Mouse (Mus musculus): ENCODE data around the gene Mrps27. TPM values are rescaled to one million over a fixed set of nuclear protein-coding genes. Genes with fewer than 3 reads are reported as not detected.

Gene Mrps27
- polyA plus RNA-seq, 1 experiment from 2014 or later: 48.1 TPM

DNA sequence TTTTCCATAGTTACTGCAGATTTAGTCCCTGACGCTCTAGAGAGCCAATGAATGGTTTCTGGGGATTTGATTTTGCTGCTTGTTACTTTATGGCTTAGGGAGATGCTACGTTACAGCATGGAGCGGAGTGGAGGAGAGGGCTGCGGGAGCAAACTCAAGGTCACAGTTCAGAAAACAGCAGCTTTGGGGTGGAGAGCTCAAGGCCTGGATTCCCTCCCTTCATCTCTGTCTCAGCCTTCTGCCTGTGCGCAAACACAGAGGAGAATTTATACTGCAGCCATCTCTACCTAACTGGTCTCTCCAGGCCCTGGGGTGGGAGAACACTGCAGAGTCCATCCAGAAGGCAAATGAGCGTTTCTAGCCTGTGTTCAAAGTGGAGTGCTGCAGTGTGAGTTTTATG, 10.5 kb downstream of the Mrps27 start:
- Histone ChIP-seq H3K27ac (replicated peaks; ENCODE audit: low read depth, low read length) (no peak overlapping the region), H3K4me1 (ENCODE audit: control insufficient read depth, insufficient read depth, low read length) (peaks cover 3% of the 10 kb centered on the region; the same call in 1 of the 2 replicates), H3K4me3 (ENCODE audit: low read depth, low read length) (no peak overlapping the region), H3K9ac (ENCODE audit: low read depth, low read length) (no peak overlapping the region), H3K4me2 (ENCODE audit: low read depth, low read length) (no peak overlapping the region), H3K9me3 (ENCODE audit: control insufficient read depth, low read length) (no peaks in the 10 kb centered on the region), H3K27me3 (replicated peaks; ENCODE audit: control insufficient read depth, insufficient read depth, low read length) (no peaks in the 10 kb centered on the region), H3K36me3 (ENCODE audit: control insufficient read depth, insufficient read depth, low read length) (peaks cover 17% of the 10 kb centered on the region)
- ATAC-seq (ENCODE audit: low read depth) (no peak), DNase-seq (ENCODE audit: low spot score) (no peak)
- 96% methylated on average over 6 of the region's 6 CpGs for WGBS

DNA sequence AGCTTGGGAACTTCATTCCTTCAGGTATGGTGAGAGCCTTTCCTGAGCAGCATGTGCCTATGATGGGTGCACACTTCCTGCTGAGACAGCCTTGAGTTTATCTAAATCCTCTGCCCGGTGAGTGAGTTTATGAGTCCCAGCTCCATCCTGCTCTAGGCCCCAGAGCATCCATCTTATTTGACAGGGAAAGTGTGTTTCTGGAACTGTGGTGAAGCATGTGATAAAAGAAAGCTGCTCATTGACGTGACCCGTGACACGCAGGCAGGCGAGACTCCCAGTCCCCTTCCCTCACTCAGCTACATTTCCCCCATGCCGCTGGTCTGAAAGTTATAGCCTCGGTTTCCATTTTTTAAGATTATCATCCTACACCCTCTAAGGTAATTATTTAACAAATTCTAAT, 11.3 kb downstream of the Mrps27 start:
- Histone ChIP-seq H3K9ac (ENCODE audit: low read depth, low read length) (no peak overlapping the region), H3K36me3 (ENCODE audit: control insufficient read depth, insufficient read depth, low read length) (peaks cover 13% of the 10 kb centered on the region; the same call in 1 of the 2 replicates), H3K4me2 (ENCODE audit: low read depth, low read length) (no peak overlapping the region), H3K9me3 (ENCODE audit: control insufficient read depth, low read length) (no peaks in the 10 kb centered on the region), H3K4me3 (ENCODE audit: low read depth, low read length) (no peak overlapping the region), H3K4me1 (ENCODE audit: control insufficient read depth, insufficient read depth, low read length) (peaks cover 3% of the 10 kb centered on the region; the same call in 1 of the 2 replicates), H3K27ac (replicated peaks; ENCODE audit: low read depth, low read length) (no peak overlapping the region), H3K27me3 (replicated peaks; ENCODE audit: control insufficient read depth, insufficient read depth, low read length) (no peaks in the 10 kb centered on the region)
- ATAC-seq (ENCODE audit: low read depth) (no peak), DNase-seq (ENCODE audit: low spot score) (no peak)
- WGBS: 77% methylated on average over 7 of the region's 7 CpGs

DNA sequence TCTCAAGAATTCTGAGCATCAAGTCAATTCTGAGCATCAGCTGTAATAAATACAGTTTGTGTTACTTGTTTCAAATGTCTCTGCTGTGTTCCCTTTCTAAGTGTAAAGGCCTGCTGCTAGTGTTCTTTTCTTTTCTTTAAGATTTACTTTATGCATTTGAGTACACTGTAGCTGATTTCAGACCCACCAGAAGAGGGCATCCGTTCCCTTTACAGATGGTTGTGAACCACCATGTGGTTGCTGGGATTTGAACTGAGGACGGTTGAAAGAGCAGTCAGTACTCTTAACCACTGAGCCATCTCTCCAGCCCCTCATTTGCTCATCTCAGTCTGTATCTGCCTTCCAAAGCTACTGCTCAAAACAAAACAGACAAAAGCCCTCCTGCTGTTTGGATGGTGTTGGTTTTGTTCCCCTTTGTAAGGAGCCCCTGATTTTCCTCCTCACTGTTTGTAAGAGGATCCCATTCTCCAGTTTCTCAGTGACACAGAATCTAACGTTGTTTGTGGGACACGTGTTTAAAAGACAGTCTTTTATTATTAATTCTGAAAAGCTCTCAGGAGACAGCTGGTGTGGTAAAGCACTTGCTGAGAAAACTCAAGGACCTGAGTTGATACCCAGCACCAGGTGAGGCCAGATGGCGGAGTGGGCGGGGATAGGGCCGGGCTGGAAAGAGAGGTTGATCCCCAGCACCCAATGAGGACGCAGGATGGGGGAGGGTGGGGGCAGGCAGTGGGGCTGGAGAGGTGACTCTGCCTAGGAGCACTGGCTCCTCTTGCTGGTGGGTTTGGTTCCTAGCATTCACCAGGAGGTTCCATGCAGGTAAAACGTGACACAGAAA, 12.1 kb downstream of the Mrps27 start:
- DNase-seq (ENCODE audit: low spot score) (peak; percentile 58), ATAC-seq (ENCODE audit: low read depth) (peak; percentile 14; the same call in 1 of the 2 replicates)
- Histone ChIP-seq H3K9ac (ENCODE audit: low read depth, low read length) (no peak overlapping the region), H3K27me3 (replicated peaks; ENCODE audit: control insufficient read depth, insufficient read depth, low read length) (no peaks in the 10 kb centered on the region), H3K9me3 (ENCODE audit: control insufficient read depth, low read length) (no peaks in the 10 kb centered on the region), H3K36me3 (ENCODE audit: control insufficient read depth, insufficient read depth, low read length) (peaks cover 7% of the 10 kb centered on the region), H3K4me2 (ENCODE audit: low read depth, low read length) (no peak overlapping the region), H3K4me3 (ENCODE audit: low read depth, low read length) (no peak overlapping the region), H3K27ac (replicated peaks; ENCODE audit: low read depth, low read length) (no peak overlapping the region), H3K4me1 (ENCODE audit: control insufficient read depth, insufficient read depth, low read length) (peaks cover 3% of the 10 kb centered on the region; the same call in 1 of the 2 replicates)
- WGBS: 36% methylated on average over 9 of the region's 9 CpGs

DNA sequence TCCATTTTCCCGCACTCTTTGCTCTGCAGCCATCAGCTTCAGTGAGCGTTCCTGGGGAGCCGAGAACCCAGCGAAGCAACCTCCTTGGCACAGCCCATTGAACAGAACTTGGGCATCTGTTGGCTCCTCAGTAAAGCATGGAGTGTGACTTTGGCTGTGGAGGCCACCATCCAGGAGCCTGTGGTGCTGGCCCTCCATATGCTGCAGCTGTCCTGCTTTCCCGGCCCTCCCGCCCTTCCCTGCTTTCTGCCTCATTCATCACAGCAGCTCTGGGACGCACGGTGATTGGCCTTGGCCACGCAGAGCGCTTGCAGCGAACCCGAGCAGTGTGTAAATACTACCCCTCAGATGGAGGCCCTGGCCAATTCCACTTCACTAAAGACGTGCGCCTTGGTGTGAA, 14.3 kb downstream of the Mrps27 start:
- H3K9ac ChIP-seq (ENCODE audit: low read depth, low read length): no peak overlapping the region
- peaks cover 21% of the 10 kb centered on the region for H3K36me3 ChIP-seq (ENCODE audit: control insufficient read depth, insufficient read depth, low read length)
- ATAC-seq (ENCODE audit: low read depth): peak; percentile 47; the same call in 1 of the 2 replicates
- no peaks in the 10 kb centered on the region for H3K9me3 ChIP-seq (ENCODE audit: control insufficient read depth, low read length)
- no peak overlapping the region for H3K27ac ChIP-seq (replicated peaks; ENCODE audit: low read depth, low read length)
- H3K4me3 ChIP-seq (ENCODE audit: low read depth, low read length): no peak overlapping the region
- H3K4me2 ChIP-seq (ENCODE audit: low read depth, low read length): no peak overlapping the region
- H3K4me1 ChIP-seq (ENCODE audit: control insufficient read depth, insufficient read depth, low read length): peaks cover under 1% of the 10 kb centered on the region; the same call in 1 of the 2 replicates
- 83% methylated on average over 14 of the region's 14 CpGs for WGBS
- no peaks in the 10 kb centered on the region for H3K27me3 ChIP-seq (replicated peaks; ENCODE audit: control insufficient read depth, insufficient read depth, low read length)
- no peak for DNase-seq (ENCODE audit: low spot score)

- no peak overlapping the region for H3K4me3 ChIP-seq (ENCODE audit: low read depth, low read length)
- peaks cover 57% of the 10 kb centered on the region for H3K36me3 ChIP-seq (ENCODE audit: control insufficient read depth, insufficient read depth, low read length)
- no peak overlapping the region for H3K4me2 ChIP-seq (ENCODE audit: low read depth, low read length)
- peak; percentile 75; the same call in 1 of the 2 replicates for ATAC-seq (ENCODE audit: low read depth)
- 0 out of 2 replicates have a peak overlapping the region, but pooled peaks have one; percentile 15 for H3K27ac ChIP-seq (replicated peaks; ENCODE audit: low read depth, low read length)
- peak; percentile 75 for DNase-seq (ENCODE audit: low spot score)
- H3K9me3 ChIP-seq (ENCODE audit: control insufficient read depth, low read length): no peaks in the 10 kb centered on the region
- H3K27me3 ChIP-seq (replicated peaks; ENCODE audit: control insufficient read depth, insufficient read depth, low read length): no peaks in the 10 kb centered on the region
- no peak overlapping the region for H3K9ac ChIP-seq (ENCODE audit: low read depth, low read length)
- 41% methylated on average over 4 of the region's 4 CpGs for WGBS
- no peaks in the 10 kb centered on the region for H3K4me1 ChIP-seq (ENCODE audit: control insufficient read depth, insufficient read depth, low read length)
These were observed 19.3 kb downstream of the Mrps27 start for GRCm38 (mm10) chr13:99363866-99364265.

- Histone ChIP-seq H3K27me3 (replicated peaks; ENCODE audit: control insufficient read depth, insufficient read depth, low read length) (no peaks in the 10 kb centered on the region), H3K9me3 (ENCODE audit: control insufficient read depth, low read length) (no peaks in the 10 kb centered on the region), H3K4me3 (ENCODE audit: low read depth, low read length) (no peak overlapping the region), H3K9ac (ENCODE audit: low read depth, low read length) (0 out of 2 replicates have a peak overlapping the region, but pooled peaks have one; percentile 34), H3K27ac (replicated peaks; ENCODE audit: low read depth, low read length) (0 out of 2 replicates have a peak overlapping the region, but pooled peaks have one; percentile 28), H3K4me1 (ENCODE audit: control insufficient read depth, insufficient read depth, low read length) (no peaks in the 10 kb centered on the region), H3K4me2 (ENCODE audit: low read depth, low read length) (no peak overlapping the region), H3K36me3 (ENCODE audit: control insufficient read depth, insufficient read depth, low read length) (peaks cover 53% of the 10 kb centered on the region)
- ATAC-seq (ENCODE audit: low read depth) (peak; percentile 23; the same call in 1 of the 2 replicates), DNase-seq (ENCODE audit: low spot score) (no peak)
- 79% methylated on average over 5 of the region's 5 CpGs for WGBS
These were observed 22.0 kb downstream of the Mrps27 start for GRCm38 (mm10) chr13:99366422-99367175.

GRCm38 (mm10) chr13:99367554-99368174, 23.1 kb downstream of the Mrps27 start:
- Histone ChIP-seq H3K4me1 (ENCODE audit: control insufficient read depth, insufficient read depth, low read length) (no peaks in the 10 kb centered on the region), H3K4me3 (ENCODE audit: low read depth, low read length) (no peak overlapping the region), H3K27ac (replicated peaks; ENCODE audit: low read depth, low read length) (no peak overlapping the region), H3K9me3 (ENCODE audit: control insufficient read depth, low read length) (no peaks in the 10 kb centered on the region), H3K9ac (ENCODE audit: low read depth, low read length) (no peak overlapping the region), H3K36me3 (ENCODE audit: control insufficient read depth, insufficient read depth, low read length) (peaks cover 49% of the 10 kb centered on the region), H3K4me2 (ENCODE audit: low read depth, low read length) (no peak overlapping the region), H3K27me3 (replicated peaks; ENCODE audit: control insufficient read depth, insufficient read depth, low read length) (no peaks in the 10 kb centered on the region)
- ATAC-seq (ENCODE audit: low read depth) (no peak), DNase-seq (ENCODE audit: low spot score) (no peak)
- WGBS: 85% methylated on average over 12 of the region's 12 CpGs

DNA sequence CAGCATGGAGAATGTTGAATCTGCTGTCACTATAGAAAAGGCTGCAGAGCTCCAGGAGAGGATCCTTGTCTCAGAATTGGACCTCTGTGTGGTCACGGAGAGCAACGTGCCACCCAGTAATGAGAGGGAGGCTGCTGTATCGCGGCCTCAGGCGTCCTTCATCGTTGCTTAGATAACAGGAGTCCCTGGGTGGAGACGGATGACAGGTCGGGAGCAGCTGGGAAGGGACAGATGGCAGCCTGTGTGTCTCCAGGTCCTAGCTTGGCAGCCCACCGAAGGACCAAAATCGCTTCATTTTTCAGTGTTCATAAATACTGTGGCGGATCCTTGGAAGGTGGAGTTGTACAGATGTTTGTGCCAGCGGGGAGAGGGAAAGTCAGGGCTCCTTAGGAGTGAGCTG, 24.5 kb downstream of the Mrps27 start:
- H3K9me3 ChIP-seq (ENCODE audit: control insufficient read depth, low read length): no peaks in the 10 kb centered on the region
- no peak overlapping the region for H3K9ac ChIP-seq (ENCODE audit: low read depth, low read length)
- H3K4me3 ChIP-seq (ENCODE audit: low read depth, low read length): no peak overlapping the region
- no peak overlapping the region for H3K4me2 ChIP-seq (ENCODE audit: low read depth, low read length)
- peaks cover 35% of the 10 kb centered on the region for H3K36me3 ChIP-seq (ENCODE audit: control insufficient read depth, insufficient read depth, low read length)
- ATAC-seq (ENCODE audit: low read depth) (no peak), DNase-seq (ENCODE audit: low spot score) (no peak)
- no peaks in the 10 kb centered on the region for H3K27me3 ChIP-seq (replicated peaks; ENCODE audit: control insufficient read depth, insufficient read depth, low read length)
- WGBS: 73% methylated on average over 12 of the region's 12 CpGs
- no peaks in the 10 kb centered on the region for H3K4me1 ChIP-seq (ENCODE audit: control insufficient read depth, insufficient read depth, low read length)
- H3K27ac ChIP-seq (replicated peaks; ENCODE audit: low read depth, low read length): 0 out of 2 replicates have a peak overlapping the region, but pooled peaks have one; percentile 16

Data from embryonic facial prominence, embryonic 14.5 days (tissue).